27 mouse cellular contexts compared by ENCODE assay signal in genomic region chr9:118624146-118624545, GRCm38 (mm10). TPM values are rescaled to one million over a fixed set of nuclear protein-coding genes. Genes with fewer than 3 reads are reported as not detected.
A peak's percentile ranks its signal among the peaks of the same experiment; 100 is the strongest.
DNase-seq lines count a peak whose midpoint lies in the region; ATAC-seq and TF ChIP-seq lines count a peak whose summit lies in the region.
"Had no signal": no experiment of that assay in that cellular context is flagged by ENCODE, and none has a peak within 500 bp of the region (broad histone marks: within the 10 kb centered on the region; RNA-seq: fewer than 3 reads in every experiment).

No protein-coding gene starts in this region.

- DNase-seq in embryo, embryonic 10 days (ENCODE audit: low spot score): peak; percentile 65
- no peak for DNase-seq in embryo, embryonic 9.5 days (ENCODE audit: extremely low spot score)
- DNase-seq in kidney, postnatal 14 days: no peak
- DNase-seq in Patski (ENCODE audit: low read depth, low spot score): peak; percentile 31
- no peak for DNase-seq in thymus, postnatal 36 days
- no peak for DNase-seq in gastrocnemius, adult 2 months
- DNase-seq: adrenal gland, adult 8-10 months; cerebellum, adult 2 months; cerebellum, postnatal 25 days; heart, adult 2 months; heart, postnatal 4 days; kidney, adult 2 months; layer of hippocampus, postnatal 36 days; right cerebral cortex, postnatal 25 days; thymus, postnatal 14 days had no signal

- H3K9me3 ChIP-seq in kidney, embryonic 15.5 days (replicated peaks): no peaks in the 10 kb centered on the region
- H3K9me3 ChIP-seq in embryonic facial prominence, embryonic 12.5 days: no peaks in the 10 kb centered on the region
- H3K9me3 ChIP-seq: forebrain, embryonic 13.5 days; heart, embryonic 12.5 days; hindbrain, embryonic 15.5 days; lung, embryonic 15.5 days; midbrain, embryonic 13.5 days had no signal

- ATAC-seq in kidney, embryonic 15.5 days (replicated peaks; ENCODE audit: low FRiP score): peak; percentile 33; the same call in 1 of the 2 replicates
- ATAC-seq in Patski: no peak
- ATAC-seq in embryonic facial prominence, embryonic 12.5 days (ENCODE audit: insufficient number of reproducible peaks, insufficient read depth, low FRiP score, low TSS enrichment): peak; percentile 24; the same call in 1 of the 2 replicates
- ATAC-seq: forebrain, embryonic 13.5 days; inflammation-experienced regulatory T-cells, adult 6 months; midbrain, embryonic 13.5 days had no signal

- H3K27me3 ChIP-seq in kidney, embryonic 15.5 days: no peaks in the 10 kb centered on the region
- no peaks in the 10 kb centered on the region for H3K27me3 ChIP-seq in Patski
- no peaks in the 10 kb centered on the region for H3K27me3 ChIP-seq in embryonic facial prominence, embryonic 12.5 days
- H3K27me3 ChIP-seq: forebrain, embryonic 13.5 days; heart, embryonic 12.5 days; hindbrain, embryonic 15.5 days; lung, embryonic 15.5 days; midbrain, embryonic 13.5 days had no signal

- H3K4me1 ChIP-seq in kidney, embryonic 15.5 days: peaks cover 59% of the 10 kb centered on the region
- peaks cover 31% of the 10 kb centered on the region for H3K4me1 ChIP-seq in embryonic facial prominence, embryonic 12.5 days
- H3K4me1 ChIP-seq: forebrain, embryonic 13.5 days; hindbrain, embryonic 15.5 days had no signal

- no peak overlapping the region for H3K4me3 ChIP-seq in kidney, embryonic 15.5 days (replicated peaks)
- no peak overlapping the region for H3K4me3 ChIP-seq in embryonic facial prominence, embryonic 12.5 days
- no peak overlapping the region for H3K4me3 ChIP-seq in gastrocnemius, adult 2 months
- H3K4me3 ChIP-seq: erythroblast, embryonic 14.5 days; forebrain, embryonic 13.5 days; heart, adult 2 months; heart, embryonic 12.5 days; hindbrain, embryonic 15.5 days; lung, embryonic 15.5 days; midbrain, embryonic 13.5 days had no signal

- WGBS in kidney, embryonic 15.5 days: 25% methylated on average over 7 of the region's 7 CpGs
- WGBS in embryonic facial prominence, embryonic 12.5 days: 10% methylated on average over 7 of the region's 7 CpGs

- POLR2A ChIA-PET in Patski (lab: Charles Lee): no interaction called here

- H3K9ac ChIP-seq in kidney, embryonic 15.5 days: no peak overlapping the region
- no peak overlapping the region for H3K9ac ChIP-seq in embryonic facial prominence, embryonic 12.5 days
- H3K9ac ChIP-seq: forebrain, embryonic 13.5 days; heart, embryonic 12.5 days; hindbrain, embryonic 15.5 days; lung, embryonic 15.5 days; midbrain, embryonic 13.5 days had no signal

- peak overlapping the region; percentile 75 for H3K27ac ChIP-seq in kidney, embryonic 15.5 days
- H3K27ac ChIP-seq in embryonic facial prominence, embryonic 12.5 days: peak overlapping the region; percentile 58; the same call in 1 of the 2 replicates
- no peak overlapping the region for H3K27ac ChIP-seq in gastrocnemius, adult 2 months
- H3K27ac ChIP-seq: forebrain, embryonic 13.5 days; hindbrain, embryonic 15.5 days; lung, embryonic 15.5 days; midbrain, embryonic 13.5 days had no signal

- intact Hi-C loops in gastrocnemius, adult 2 months (cut with DNase I): no loop called here

- peak overlapping the region; percentile 19; the same call in 1 of the 2 replicates for H3K4me2 ChIP-seq in kidney, embryonic 15.5 days
- peak overlapping the region; percentile 12; the same call in 1 of the 2 replicates for H3K4me2 ChIP-seq in embryonic facial prominence, embryonic 12.5 days (replicated peaks)
- H3K4me2 ChIP-seq: forebrain, embryonic 13.5 days; heart, embryonic 12.5 days; hindbrain, embryonic 15.5 days; lung, embryonic 15.5 days; midbrain, embryonic 13.5 days had no signal

- CTCF ChIA-PET in Patski (lab: Charles Lee): interaction anchor here (1.4 kb wide), 1 partner anchor 247 kb away, joined by 4 read pairs; no protein-coding TSS in a partner anchor

- TF ChIP-seq CTCF in Patski (IDR thresholded peaks at IDR 0.05): no peak
- no peak for TF ChIP-seq CTCF in gastrocnemius, adult 2 months (IDR thresholded peaks at IDR 0.05)

- in situ Hi-C loops in Patski (cut with MboI; ENCODE audit: low pct_unique_long_range_greater_than_20kb): no loop called here

- H3K36me3 ChIP-seq in kidney, embryonic 15.5 days: peaks cover 24% of the 10 kb centered on the region
- H3K36me3 ChIP-seq in embryonic facial prominence, embryonic 12.5 days: peaks cover 16% of the 10 kb centered on the region
- H3K36me3 ChIP-seq: hindbrain, embryonic 15.5 days; midbrain, embryonic 13.5 days had no signal

RNA-seq across cellular contexts. Expression of gene Itga9, which starts 17.7 kb away (rescaled TPM):
- polyA plus RNA-seq in kidney, embryonic 15.5 days (2015; fragmentation: Nextera tagmentation; extraction: Ambion mirVana): 25.8 and 26.1 TPM in 2 replicates
- 27.9 TPM for polyA plus RNA-seq in Patski (2021)
- polyA plus RNA-seq in embryonic facial prominence, embryonic 12.5 days (2016; fragmentation: Nextera tagmentation; extraction: Ambion mirVana): 18.7 and 24.9 TPM in 2 replicates
- total RNA-seq in gastrocnemius, adult 2 months (2021): 1 to 10 TPM; 3.0 to 5.7 TPM
- total RNA-seq: CH12.LX; monocyte, adult 5-6 weeks had no signal
- polyA plus RNA-seq: C2C12 had no signal

Comparison
In these comparisons a context has a peak if more than half of its experiments do, and no peak if none do; other contexts are left out.
1. DNase-seq: peak in embryo, embryonic 10 days (single experiment) and Patski (single experiment); none in embryo, embryonic 9.5 days (single experiment), kidney, postnatal 14 days (single experiment), thymus, postnatal 36 days (0 of 2) and gastrocnemius, adult 2 months (single experiment).